Mouse (Mus musculus): ENCODE measurements around the gene Mms19.

DNA sequence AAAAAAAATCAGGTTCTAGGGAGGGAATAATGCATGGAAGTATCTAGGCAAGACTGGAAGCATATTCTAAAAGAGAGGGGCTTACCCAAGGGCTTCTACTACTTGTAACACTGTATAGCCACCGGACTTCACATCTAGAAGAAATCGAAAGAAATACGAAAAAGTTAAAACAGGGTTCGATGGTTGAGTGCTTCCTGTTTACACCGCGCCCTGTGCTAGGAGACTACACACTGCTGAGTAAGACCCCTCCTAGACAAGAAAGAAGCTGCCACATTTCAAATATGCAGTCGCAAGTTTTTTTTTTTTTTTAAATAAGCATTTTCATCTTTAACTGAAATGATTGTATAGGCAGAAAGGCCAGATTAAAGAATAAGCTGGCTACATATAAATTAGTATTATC lies 11.3 kb downstream of the Mms19 start:
- TF ChIP-seq POLR2A (IDR thresholded peaks at IDR 0.05; ENCODE audit: borderline replicate concordance, insufficient read depth, low read length): no peak
- no peak for TF ChIP-seq CTCF (IDR thresholded peaks at IDR 0.05; ENCODE audit: borderline replicate concordance, insufficient read depth, low read depth, low read length)

Measured in cerebellum, adult 2 months (tissue).